Mouse (Mus musculus): ENCODE results near the gene Socs7.

Socs7 gene

GRCm38 (mm10) chr11:97442891-97443675 is 80.7 kb downstream of the Socs7 start:
- peak; percentile 49 for DNase-seq (ENCODE audit: low read depth, low spot score)

DNA sequence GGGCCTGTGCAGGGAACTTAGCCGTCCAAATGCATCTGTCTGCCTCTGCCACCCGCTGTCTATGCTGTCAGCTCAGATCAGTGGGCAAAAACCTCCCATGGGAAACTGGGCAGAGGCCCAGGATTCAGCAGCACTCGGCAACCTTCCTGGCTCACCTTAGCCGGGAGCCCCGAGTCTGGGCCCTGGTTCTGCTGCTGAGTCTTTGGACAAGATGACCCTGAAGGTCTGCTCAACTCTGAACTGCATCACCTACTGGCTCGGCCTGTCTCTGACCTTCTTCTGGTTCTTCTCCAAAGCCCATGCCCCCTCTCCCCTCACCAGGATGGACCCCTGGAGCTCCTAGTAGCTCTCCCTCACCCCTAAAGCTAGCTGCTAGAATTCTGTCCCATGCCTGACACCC is 83.2 kb downstream of the Socs7 start:
- DNase-seq (ENCODE audit: low read depth, low spot score), result no peak

GRCm38 (mm10) chr11:97445999-97446511 is 83.7 kb downstream of the Socs7 start:
- peak; percentile 76 for DNase-seq (ENCODE audit: low read depth, low spot score)

DNA sequence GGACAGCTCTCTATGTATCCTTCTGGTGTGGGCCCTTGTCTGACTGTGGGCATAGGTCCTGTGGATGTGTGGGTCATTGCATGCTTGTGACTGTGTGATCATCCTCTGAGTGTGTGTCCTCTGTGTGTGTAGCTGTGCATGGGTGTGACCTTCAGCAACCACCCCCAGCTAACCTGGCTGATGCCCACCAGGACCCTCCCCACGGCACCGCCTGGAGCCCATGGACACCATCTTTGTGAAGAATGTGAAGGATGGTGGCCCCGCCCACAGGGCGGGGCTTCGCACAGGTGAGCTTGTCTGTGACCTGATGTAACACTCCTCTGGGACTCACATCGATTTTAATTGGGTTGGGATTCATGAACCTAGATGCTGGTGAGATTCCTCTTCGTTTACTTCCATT is 85.6 kb downstream of the Socs7 start:
- DNase-seq (ENCODE audit: low read depth, low spot score), result no peak
